Mouse (Mus musculus): ENCODE results near the gene Mettl26. TPM values are rescaled to one million over a fixed set of nuclear protein-coding genes. Genes with fewer than 3 reads are reported as not detected.
"Not testable (repeated sequence)": the region's sequence is repeated elsewhere in the genome, so short reads cannot be mapped to it uniquely, and the experiment has no call there.

The Mettl26 gene
- polyA plus RNA-seq, 1 experiment: 23.6 TPM

DNA sequence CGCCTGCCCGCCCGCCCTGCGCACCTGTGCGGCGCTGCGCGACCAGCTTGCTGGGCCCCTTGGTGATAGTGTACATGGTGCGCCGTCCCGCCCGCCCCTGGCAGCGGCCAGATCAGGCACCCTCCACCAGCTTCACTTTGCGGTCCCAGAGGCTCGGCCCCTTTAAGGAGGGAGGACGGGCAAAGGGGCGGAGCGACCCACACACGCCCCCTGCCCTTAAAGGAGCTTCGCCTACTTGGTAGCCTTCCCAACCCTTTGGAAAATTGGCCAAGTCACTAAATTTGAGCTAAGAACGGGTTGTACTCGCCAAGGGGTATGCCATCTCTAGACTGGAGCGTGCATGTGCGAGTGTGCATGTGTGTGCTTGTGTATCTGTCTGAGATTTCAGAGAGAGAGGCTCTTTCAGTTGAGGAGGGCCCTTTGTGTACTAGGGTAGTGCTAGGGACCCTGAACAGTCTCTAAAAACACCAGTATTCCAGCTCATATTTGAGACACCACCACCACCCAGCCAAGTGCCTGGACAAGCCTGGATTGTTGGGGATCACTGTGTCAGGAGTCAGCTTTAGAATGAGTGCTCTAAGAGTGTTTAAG lies 6.2 kb upstream of the Mettl26 start, which contains the start of gene Mcrip2:
Gene Mcrip2, minus strand, starts transcription at position 164 of the 591 bp plus-strand sequence.
- no peaks in the 10 kb centered on the region for H3K36me3 ChIP-seq (ENCODE audit: control insufficient read depth, insufficient read depth)
- no peak for TF ChIP-seq E2F4 (IDR thresholded peaks at IDR 0.05; ENCODE audit: insufficient read depth)
- TF ChIP-seq POLR2A (IDR thresholded peaks at IDR 0.05; ENCODE audit: insufficient read length, low read depth): peak; percentile 69
- peak; percentile 63 for TF ChIP-seq POLR2AphosphoS2 (IDR thresholded peaks at IDR 0.05; ENCODE audit: insufficient read length, low read depth)
- H3K27me3 ChIP-seq (ENCODE audit: control insufficient read depth, insufficient read depth, insufficient read length): no peaks in the 10 kb centered on the region
- peak within 1 kb of the TSS; percentile 25 for H3ac ChIP-seq (ENCODE audit: control insufficient read depth, insufficient read length)
- peak within 1 kb of the TSS; percentile 99 for H3K4me2 ChIP-seq (ENCODE audit: low read depth)
- peak within 1 kb of the TSS; percentile 34 for H3K4me3 ChIP-seq
- no peaks in the 10 kb centered on the region for H3K79me2 ChIP-seq (ENCODE audit: control insufficient read depth, insufficient read depth)

DNA sequence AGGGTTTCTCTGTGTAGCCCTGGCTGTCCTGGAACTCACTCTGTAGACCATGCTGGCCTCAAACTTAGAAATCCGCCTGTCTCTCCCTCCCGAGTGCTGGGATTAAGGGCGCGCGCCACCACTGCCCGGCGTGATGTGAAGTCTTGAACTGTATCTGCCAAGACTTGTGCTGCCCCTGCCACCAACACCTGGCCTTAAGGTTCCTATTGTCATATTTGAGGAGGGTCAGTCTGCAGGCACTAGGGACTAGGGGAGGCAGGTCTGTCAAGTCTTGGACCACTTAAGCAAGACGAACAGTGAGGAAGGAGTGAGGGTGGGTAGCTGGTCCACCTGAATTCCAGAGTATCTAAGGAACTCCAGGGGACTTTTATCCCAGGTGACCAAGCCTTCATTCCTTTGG lies 5.4 kb upstream of the Mettl26 start:
- H3K27me3 ChIP-seq (ENCODE audit: control insufficient read depth, insufficient read depth, insufficient read length): no peaks in the 10 kb centered on the region
- H3K36me3 ChIP-seq (ENCODE audit: control insufficient read depth, insufficient read depth): no peaks in the 10 kb centered on the region
- H3K4me2 ChIP-seq (ENCODE audit: low read depth): no peak overlapping the region
- H3ac ChIP-seq (ENCODE audit: control insufficient read depth, insufficient read length): no peak overlapping the region
- TF ChIP-seq TCF12 (IDR thresholded peaks at IDR 0.05; ENCODE audit: insufficient read depth, poor library complexity, severe bottlenecking): no peak
- TF ChIP-seq E2F4 (IDR thresholded peaks at IDR 0.05; ENCODE audit: insufficient read depth): no peak
- TF ChIP-seq SRF (IDR thresholded peaks at IDR 0.05; ENCODE audit: control insufficient read depth, insufficient read length, low read depth): no peak
- no peaks in the 10 kb centered on the region for H3K79me2 ChIP-seq (ENCODE audit: control insufficient read depth, insufficient read depth)
- no peak overlapping the region for H3K4me3 ChIP-seq

DNA sequence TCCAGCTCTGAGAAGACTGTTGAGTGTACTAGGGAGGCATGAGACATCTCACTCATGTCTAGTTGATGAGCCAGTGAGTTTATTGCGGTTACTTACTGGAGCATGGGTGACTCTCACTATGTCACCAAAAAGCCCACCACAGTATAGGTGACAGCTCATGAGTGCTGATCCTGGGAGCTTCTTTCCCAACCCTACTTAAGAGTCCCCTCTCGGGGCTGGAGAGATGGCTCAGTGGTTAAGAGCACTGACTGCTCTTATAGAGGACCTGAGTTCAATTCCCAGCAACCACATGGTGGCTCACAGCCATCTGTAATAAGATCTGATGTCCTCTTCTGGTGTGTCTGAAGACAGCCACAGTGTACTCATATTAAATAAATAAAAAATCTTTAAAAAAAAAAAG lies 4.9 kb upstream of the Mettl26 start:
- TF ChIP-seq POLR2A (IDR thresholded peaks at IDR 0.05; ENCODE audit: insufficient read length, low read depth) (no peak), MYOD1 (IDR thresholded peaks at IDR 0.05; ENCODE audit: control insufficient read depth in 1 of 3, insufficient read length in 2 of 3, low read depth in 2 of 3) (no peak), REST (IDR thresholded peaks at IDR 0.05; ENCODE audit: insufficient read depth, insufficient read length) (no peak), TCF12 (IDR thresholded peaks at IDR 0.05; ENCODE audit: insufficient read depth, poor library complexity, severe bottlenecking) (no peak), SRF (IDR thresholded peaks at IDR 0.05; ENCODE audit: control insufficient read depth, insufficient read length, low read depth) (no peak), E2F4 (IDR thresholded peaks at IDR 0.05; ENCODE audit: insufficient read depth) (no peak), TCF3 (IDR thresholded peaks at IDR 0.05; ENCODE audit: insufficient read length, low read depth) (no peak), POLR2AphosphoS2 (IDR thresholded peaks at IDR 0.05; ENCODE audit: insufficient read length, low read depth) (no peak), MAX (IDR thresholded peaks at IDR 0.05; ENCODE audit: low read depth) (no peak), CEBPB (IDR thresholded peaks at IDR 0.05; ENCODE audit: insufficient read depth, poor library complexity, severe bottlenecking) (no peak), MYOG (IDR thresholded peaks at IDR 0.05; ENCODE audit: control insufficient read depth in 1 of 3, insufficient read depth in 1 of 3, insufficient read length in 2 of 3, low read depth in 2 of 3) (no peak)
- Histone ChIP-seq H3K27me3 (ENCODE audit: control insufficient read depth, insufficient read depth, insufficient read length) (no peaks in the 10 kb centered on the region), H3K79me2 (ENCODE audit: control insufficient read depth, insufficient read depth) (no peaks in the 10 kb centered on the region), H3ac (ENCODE audit: control insufficient read depth, insufficient read length) (no peak overlapping the region), H3K4me3 (no peak overlapping the region), H3K4me2 (ENCODE audit: low read depth) (no peak overlapping the region), H3K36me3 (ENCODE audit: control insufficient read depth, insufficient read depth) (no peaks in the 10 kb centered on the region)

- H3K4me2 ChIP-seq (ENCODE audit: low read depth); H3K36me3 ChIP-seq (ENCODE audit: control insufficient read depth, insufficient read depth); H3K4me3 ChIP-seq; H3K79me2 ChIP-seq (ENCODE audit: control insufficient read depth, insufficient read depth); H3ac ChIP-seq (ENCODE audit: control insufficient read depth, insufficient read length); H3K27me3 ChIP-seq (ENCODE audit: control insufficient read depth, insufficient read depth, insufficient read length): not testable (repeated sequence)
Measured at GRCm38 (mm10) chr17:25871566-25871965, 3.3 kb upstream of the Mettl26 start.

DNA sequence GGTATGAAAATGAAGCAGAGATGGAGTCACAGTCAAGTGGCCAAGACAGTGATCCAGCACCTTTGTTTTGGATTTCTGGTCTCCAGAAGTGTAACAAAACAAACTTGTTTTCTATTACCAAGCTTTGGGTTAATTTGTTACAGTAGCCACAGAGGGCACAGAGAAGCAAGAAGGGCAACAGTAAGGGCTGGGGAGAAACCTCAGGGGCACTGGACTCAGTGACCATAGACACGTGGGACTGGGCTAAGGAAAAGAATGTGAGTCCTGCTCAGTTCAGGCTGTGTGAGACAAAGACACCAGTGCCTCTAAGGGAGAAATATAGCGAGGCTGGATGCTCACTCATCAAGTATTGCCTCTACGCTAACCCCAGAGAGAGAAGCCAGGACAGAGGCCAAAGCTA lies 2.2 kb upstream of the Mettl26 start:
- TF ChIP-seq MYOD1 (IDR thresholded peaks at IDR 0.05; ENCODE audit: control insufficient read depth in 1 of 3, insufficient read length in 2 of 3, low read depth in 2 of 3): no peak
- TF ChIP-seq CEBPB (IDR thresholded peaks at IDR 0.05; ENCODE audit: insufficient read depth, poor library complexity, severe bottlenecking): no peak
- TF ChIP-seq POLR2A (IDR thresholded peaks at IDR 0.05; ENCODE audit: insufficient read length, low read depth): no peak
- TF ChIP-seq TCF3 (IDR thresholded peaks at IDR 0.05; ENCODE audit: insufficient read length, low read depth): no peak
- no peak for TF ChIP-seq SRF (IDR thresholded peaks at IDR 0.05; ENCODE audit: control insufficient read depth, insufficient read length, low read depth)
- TF ChIP-seq E2F4 (IDR thresholded peaks at IDR 0.05; ENCODE audit: insufficient read depth): no peak
- TF ChIP-seq MAX (IDR thresholded peaks at IDR 0.05; ENCODE audit: low read depth): no peak
- no peak for TF ChIP-seq USF1 (IDR thresholded peaks at IDR 0.05; ENCODE audit: low read depth)
- no peak for TF ChIP-seq POLR2AphosphoS2 (IDR thresholded peaks at IDR 0.05; ENCODE audit: insufficient read length, low read depth)
- TF ChIP-seq REST (IDR thresholded peaks at IDR 0.05; ENCODE audit: insufficient read depth, insufficient read length): no peak
- TF ChIP-seq TCF12 (IDR thresholded peaks at IDR 0.05; ENCODE audit: insufficient read depth, poor library complexity, severe bottlenecking): no peak
- Histone ChIP-seq H3K4me3 (no peak overlapping the region), H3ac (ENCODE audit: control insufficient read depth, insufficient read length) (no peak overlapping the region), H3K36me3 (ENCODE audit: control insufficient read depth, insufficient read depth) (no peaks in the 10 kb centered on the region), H3K27me3 (ENCODE audit: control insufficient read depth, insufficient read depth, insufficient read length) (no peaks in the 10 kb centered on the region), H3K79me2 (ENCODE audit: control insufficient read depth, insufficient read depth) (peaks cover 4% of the 10 kb centered on the region), H3K4me2 (ENCODE audit: low read depth) (no peak overlapping the region)
